Mouse (Mus musculus): Measurements from ENCODE around the gene Pp2d1.

DNA sequence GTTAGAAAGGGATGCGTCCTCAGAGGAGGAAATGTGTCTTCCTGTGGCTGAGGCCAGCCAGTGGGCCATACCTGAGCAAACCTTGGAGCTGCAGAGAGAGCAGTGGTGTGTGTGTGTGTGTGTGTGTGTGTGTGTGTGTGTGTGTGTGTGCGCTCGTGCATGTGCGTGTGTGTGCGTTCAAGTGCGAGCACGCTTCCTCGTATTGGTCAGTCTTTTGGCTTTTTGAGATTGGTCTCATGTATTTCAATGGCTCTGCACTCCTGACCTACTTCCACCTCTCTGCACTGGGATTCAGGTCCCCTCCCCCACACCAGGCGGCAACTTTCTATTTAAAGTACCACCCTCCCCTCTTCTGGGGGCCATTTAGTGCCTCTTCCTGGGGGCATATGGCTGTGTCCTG is 39.5 kb upstream of the Pp2d1 start:
- peak; percentile 35; the same call in 1 of the 2 replicates for TF ChIP-seq ZNF384 (IDR thresholded peaks at IDR 0.05; ENCODE audit: low read depth, low read length)
- TF ChIP-seq POLR2A (IDR thresholded peaks at IDR 0.05; ENCODE audit: low read depth, low read length) = no peak
- no peak for TF ChIP-seq MAFK (IDR thresholded peaks at IDR 0.05; ENCODE audit: insufficient replicate concordance, low read length)
- no peak for TF ChIP-seq CTCF (conservative IDR thresholded peaks at IDR 0.05 in 1 of 2, IDR thresholded peaks at IDR 0.05 in 1 of 2; ENCODE audit: low read depth in 2 of 2, low read length in 2 of 2)
- TF ChIP-seq KAT2A (IDR thresholded peaks at IDR 0.05; ENCODE audit: insufficient replicate concordance, low read length) = no peak
- TF ChIP-seq POLR2AphosphoS2 (IDR thresholded peaks at IDR 0.05; ENCODE audit: low read depth, low read length) = no peak
- no peak for TF ChIP-seq JUN (IDR thresholded peaks at IDR 0.05; ENCODE audit: insufficient read depth, low read depth, low read length)
- peak; percentile 9; the same call in 1 of the 2 replicates for TF ChIP-seq MEF2A (IDR thresholded peaks at IDR 0.05; ENCODE audit: borderline replicate concordance, low read depth, low read length)
- no peak for TF ChIP-seq USF1 (IDR thresholded peaks at IDR 0.05; ENCODE audit: low read depth, low read length)
- no peak for TF ChIP-seq SMC3 (IDR thresholded peaks at IDR 0.05; ENCODE audit: low read depth, low read length)
- no peak for TF ChIP-seq TCF12 (IDR thresholded peaks at IDR 0.05; ENCODE audit: low read depth, low read length)

All from CH12.LX (cell line).